Mouse (Mus musculus) mesoderm, embryonic 11.5 days (tissue): ENCODE measurements around the gene Dennd1c.

Experiments used
- DNase-seq: peaks from one replicate; pipeline ENCODE4 v3.0.0-alpha.2; 2012; ENCODE audit warnings: low read depth, low spot score

The Dennd1c gene

DNA sequence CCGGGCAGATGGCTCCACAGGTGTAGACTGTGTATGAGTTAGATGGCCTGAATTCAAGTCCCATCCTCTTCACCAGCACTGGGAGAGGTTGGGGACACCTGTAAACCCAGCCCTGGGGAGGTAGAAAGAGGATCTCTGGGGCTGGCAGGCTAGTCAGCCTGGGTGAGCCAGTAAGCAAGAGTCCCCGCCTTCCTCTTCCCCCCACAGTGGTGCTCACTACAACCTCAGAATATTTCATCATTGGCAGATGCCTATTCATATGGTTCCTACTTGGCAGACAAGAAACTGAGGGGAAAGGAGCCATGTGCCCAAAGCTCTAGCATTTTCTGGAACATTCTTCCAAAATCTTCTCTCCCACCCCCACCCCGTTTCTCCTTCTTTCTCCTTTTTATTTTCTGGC is 29.5 kb downstream of the Dennd1c start:
- DNase-seq = no peak

DNA sequence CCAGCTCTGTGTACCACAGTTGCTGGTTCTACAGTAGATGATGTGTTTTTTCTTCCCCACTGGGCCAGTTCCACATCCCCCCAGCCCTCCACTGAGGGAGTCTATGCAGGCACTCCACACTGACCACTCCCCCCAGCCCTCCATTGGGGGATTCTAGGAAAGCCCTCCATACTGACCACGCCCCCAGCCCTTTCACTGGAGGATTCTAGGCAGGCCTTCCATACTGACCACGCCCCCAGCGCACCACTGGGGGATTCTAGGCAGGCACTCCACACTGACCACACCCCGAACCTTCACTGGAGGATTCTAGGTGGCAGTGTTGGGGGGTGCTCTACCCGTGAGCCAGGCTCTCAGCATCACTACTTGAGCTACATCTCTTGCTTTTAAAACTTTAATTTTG is 30.9 kb downstream of the Dennd1c start:
- DNase-seq = no peak

DNA sequence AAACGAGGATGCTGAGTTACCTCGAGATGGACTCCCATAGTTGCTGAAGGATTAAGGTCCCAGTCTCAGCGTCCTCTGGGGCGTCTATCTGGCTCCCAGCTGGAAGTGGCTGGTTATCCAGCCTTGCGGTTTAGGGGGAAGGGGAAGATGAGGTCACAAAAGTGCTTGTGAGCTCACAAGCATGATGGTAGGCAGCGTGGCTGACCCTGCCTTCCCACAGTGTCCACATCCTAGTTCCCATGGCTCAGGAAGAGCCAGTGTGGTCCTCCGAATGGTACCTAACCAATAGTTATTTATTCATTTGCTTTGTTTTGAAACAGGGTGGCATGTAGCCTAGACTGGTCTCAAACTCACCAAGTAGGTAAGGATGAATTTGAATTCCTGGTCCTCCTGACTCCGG is 36.8 kb downstream of the Dennd1c start, which contains the start of gene Slc25a41:
Slc25a41 (minus strand) TSS at position 101 of the 400 bp plus-strand sequence.
- DNase-seq = no peak

DNA sequence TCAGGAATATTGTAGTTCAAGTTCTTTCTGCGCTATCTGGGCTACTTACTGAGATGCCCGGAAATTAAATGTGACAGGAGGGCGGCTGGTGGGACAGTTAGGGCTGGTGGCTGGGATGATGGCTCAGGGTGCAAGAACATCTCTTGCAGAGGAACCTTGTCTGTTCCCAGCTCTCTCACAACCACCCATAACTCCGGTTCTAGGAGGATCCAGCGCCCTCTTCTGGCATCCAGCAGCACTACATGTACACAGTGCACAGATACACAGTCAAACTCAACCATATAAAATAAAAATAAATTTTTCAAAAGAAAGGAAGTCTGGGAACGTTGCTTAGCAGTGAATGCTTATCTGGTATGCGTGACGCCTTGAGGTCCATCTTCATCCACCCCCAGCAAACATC is 39.3 kb downstream of the Dennd1c start:
- no peak for DNase-seq

DNA sequence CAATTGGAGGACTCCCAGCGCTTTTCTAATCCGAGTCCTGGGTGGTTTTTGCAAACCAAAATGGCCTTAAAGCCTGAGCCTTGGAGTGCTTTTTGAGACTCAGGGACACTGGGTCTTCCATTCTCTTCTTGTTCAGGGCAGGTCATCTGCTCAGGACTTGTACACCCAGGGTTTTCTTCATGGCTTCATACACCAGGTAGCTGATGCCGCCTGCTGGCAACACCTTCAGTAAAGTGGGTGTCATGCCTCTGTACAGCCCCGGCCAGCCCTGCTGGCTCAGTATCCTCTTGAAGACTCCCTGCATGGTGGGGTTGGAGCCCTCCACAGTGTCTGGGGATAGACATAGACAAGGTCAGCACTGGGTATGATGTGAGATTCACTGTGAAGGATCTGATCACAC is 45.5 kb downstream of the Dennd1c start:
- DNase-seq = no peak

DNA sequence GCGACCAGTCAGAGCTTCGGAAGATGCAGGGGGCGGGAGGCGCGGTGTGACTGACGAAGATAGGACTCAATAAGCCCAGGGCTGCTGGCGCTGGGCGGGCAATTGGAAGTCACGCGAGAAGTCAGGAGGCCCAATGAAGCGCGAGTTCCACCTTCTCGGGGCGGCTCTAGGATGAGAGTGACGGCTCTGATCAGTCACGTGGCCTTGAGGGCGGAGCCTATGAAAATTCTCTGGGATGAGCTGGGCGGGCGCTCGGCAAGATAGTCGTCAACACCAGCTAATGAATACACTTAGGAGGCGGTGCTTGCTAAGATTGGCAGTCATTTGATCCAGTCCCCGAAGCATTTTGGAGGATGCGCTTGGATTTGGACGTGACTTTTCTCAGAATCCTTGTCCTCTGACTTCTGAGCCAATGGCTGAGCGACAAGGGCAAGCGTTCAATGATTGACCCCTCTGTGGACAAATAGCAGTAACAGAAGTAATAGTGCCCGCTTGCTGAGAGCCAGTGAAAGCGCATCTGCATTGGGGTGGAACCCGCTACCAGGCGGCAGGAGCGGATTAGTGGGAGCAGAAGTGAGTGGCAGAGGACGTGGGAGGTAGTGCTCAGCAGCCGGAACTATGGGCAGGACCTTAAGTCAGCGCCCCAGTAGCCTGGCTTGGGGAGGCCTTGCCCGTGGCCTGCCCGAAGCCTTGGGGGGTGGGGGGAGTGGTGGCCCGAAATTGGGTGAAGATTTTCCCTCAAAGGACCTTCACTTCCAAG is 46.5 kb downstream of the Dennd1c start:
- DNase-seq = peak; percentile 100

DNA sequence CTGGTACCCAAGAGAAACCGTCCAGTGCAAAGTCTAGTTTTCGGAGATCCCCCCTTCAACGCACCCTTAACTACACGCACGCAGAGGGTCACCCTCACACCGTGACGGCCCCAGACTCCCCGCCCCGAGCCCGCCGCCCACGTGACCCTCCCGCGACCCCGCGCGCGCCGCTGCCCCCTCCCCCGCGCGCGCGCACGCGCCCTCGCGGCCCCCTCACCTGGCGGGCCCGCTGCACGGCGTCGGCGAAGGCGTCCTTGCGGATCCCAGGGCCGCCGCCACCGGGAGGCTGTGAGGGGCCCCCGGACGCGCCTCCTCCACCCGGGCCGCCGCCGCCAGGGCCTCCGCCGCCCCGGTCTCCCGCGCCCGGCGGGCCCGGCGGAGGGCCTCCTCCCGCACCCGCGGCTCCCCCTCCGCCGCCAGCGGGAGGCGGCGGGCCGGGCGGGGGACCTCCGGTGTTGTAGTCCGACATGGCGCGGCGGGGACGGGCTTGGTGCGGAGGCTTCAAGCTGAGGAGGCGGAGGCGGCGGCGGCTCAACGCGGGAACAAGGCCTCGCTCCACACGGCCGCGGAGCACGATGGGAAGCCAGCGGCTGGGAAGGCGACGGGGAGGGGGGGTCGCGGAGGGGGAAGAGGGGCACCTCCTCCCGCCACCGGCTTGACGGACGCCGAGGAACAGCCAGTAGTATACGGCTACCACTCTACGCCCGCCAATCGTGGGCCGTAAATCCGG is 47.2 kb downstream of the Dennd1c start, which contains the start of gene Khsrp:
Khsrp (minus strand) TSS at position 592 of the 730 bp plus-strand sequence.
- DNase-seq = peak; percentile 49

DNA sequence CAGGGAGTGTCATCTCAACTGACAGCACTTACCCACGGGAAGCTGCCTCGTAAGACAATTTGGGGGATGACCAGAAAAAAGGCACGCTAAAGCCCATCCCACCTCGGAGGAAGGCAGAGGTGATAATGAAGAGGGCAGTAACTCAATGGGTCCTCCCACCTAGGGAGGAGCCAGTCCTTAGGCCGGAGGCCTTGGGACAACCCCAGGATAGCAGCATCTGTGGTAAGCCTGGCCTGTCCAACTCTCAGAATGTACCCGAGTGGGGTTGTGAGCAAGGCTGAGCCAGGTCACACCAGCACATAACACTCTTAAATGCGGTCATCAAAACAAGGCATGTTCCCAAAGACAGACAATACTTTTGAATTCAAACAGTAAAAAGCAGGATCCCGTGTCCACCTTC is 48.6 kb downstream of the Dennd1c start:
- DNase-seq = no peak

DNA sequence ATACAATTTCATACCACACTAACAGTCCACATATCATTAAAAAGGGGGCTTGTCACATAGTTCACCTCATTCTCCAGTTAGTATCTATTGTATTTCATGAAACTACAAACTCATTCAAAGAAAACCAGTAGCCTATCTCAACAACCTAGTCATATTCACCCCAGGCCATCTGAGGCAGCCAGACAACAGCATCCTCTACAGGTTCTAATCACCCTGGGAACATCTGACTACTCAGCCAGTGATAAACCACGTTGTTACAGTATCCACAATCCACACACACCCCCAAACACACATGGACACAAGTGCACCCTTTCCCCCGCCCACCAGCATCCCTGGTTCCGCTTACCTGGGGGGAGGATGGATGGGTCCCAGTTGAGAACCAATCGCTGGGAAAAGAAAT is 50.8 kb downstream of the Dennd1c start:
- DNase-seq = no peak

DNA sequence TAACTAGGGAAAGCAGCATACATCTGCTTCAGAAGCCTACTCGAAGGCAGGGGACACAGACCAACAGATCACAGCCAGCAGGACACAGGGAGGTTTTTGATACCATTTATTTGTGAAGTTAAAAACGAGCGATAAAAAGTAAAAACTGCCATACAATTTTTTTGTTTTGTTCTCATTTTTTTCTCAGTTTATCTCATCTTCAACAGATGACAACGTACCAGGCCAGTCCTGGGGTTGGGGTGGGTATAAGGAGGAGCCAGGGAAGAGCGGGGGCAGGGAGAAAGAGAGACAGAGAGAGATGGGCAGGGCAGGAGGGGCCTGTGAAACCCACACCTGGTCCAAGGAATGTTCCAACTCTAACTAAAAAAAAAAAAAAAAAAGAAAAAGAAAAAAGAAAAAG is 57.4 kb downstream of the Dennd1c start:
- no peak for DNase-seq

DNA sequence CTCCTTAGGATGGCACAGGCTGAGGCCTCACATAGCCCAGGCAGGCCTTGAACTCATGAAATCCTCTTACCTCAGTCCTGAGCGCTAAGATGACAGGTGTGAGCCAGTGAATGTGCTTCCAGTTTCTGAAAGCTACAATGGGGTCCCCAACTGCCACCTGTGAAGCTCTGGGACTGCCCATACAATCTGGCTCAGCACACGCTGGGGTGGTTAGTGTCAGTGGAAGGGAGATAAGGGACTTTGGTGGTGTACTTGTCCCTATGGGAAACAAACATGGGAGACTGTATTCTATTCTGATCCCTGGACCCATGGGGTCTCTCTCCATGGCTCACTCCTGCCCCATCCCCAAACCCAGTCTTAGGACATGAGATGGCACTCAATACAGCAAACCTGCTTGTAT is 58.6 kb downstream of the Dennd1c start:
- no peak for DNase-seq
